In genomic region chr8:124256841-124257240, GRCm38 (mm10) we compare ENCODE assay signal across 10 mouse cellular contexts. TPM values are rescaled to one million over a fixed set of nuclear protein-coding genes. Genes with fewer than 3 reads are reported as not detected.
A peak's percentile ranks its signal among the peaks of the same experiment; 100 is the strongest.
DNase-seq lines count a peak whose midpoint lies in the region; ATAC-seq and TF ChIP-seq lines count a peak whose summit lies in the region.
"Had no signal": no experiment of that assay in that cellular context is flagged by ENCODE, and none has a peak within 500 bp of the region (broad histone marks: within the 10 kb centered on the region; RNA-seq: fewer than 3 reads in every experiment).

No protein-coding gene starts in this region.

- no peak overlapping the region for H3K4me2 ChIP-seq in lung, postnatal 0 days (replicated peaks; ENCODE audit: low read depth, low read length)
- no peak overlapping the region; the same call in 1 of the 2 replicates for H3K4me2 ChIP-seq in forebrain, postnatal 0 days (ENCODE audit: low read depth)
- H3K4me2 ChIP-seq in hindbrain, postnatal 0 days (ENCODE audit: low read depth, low read length) = no peak overlapping the region
- H3K4me2 ChIP-seq: neural tube, embryonic 12.5 days had no signal

- no peaks in the 10 kb centered on the region for H3K27me3 ChIP-seq in lung, postnatal 0 days (replicated peaks; ENCODE audit: insufficient read depth, low read length)
- no peaks in the 10 kb centered on the region for H3K27me3 ChIP-seq in forebrain, postnatal 0 days (ENCODE audit: insufficient read depth, low read length)
- H3K27me3 ChIP-seq in hindbrain, postnatal 0 days (ENCODE audit: insufficient read depth, low read length) = no peaks in the 10 kb centered on the region
- H3K27me3 ChIP-seq: neural tube, embryonic 12.5 days had no signal

- H3K4me1 ChIP-seq in lung, postnatal 0 days (ENCODE audit: insufficient read depth, low read depth, low read length) = peaks cover 35% of the 10 kb centered on the region
- H3K4me1 ChIP-seq in forebrain, postnatal 0 days (ENCODE audit: insufficient read depth) = peaks cover 19% of the 10 kb centered on the region
- H3K4me1 ChIP-seq in hindbrain, postnatal 0 days (ENCODE audit: insufficient read depth, low read length) = peaks cover 30% of the 10 kb centered on the region

- no peak overlapping the region for H3K4me3 ChIP-seq in lung, postnatal 0 days (ENCODE audit: low read depth, low read length)
- no peak overlapping the region for H3K4me3 ChIP-seq in forebrain, postnatal 0 days (ENCODE audit: low read depth, low read length)
- H3K4me3 ChIP-seq in hindbrain, postnatal 0 days (ENCODE audit: low read length) = no peak overlapping the region
- H3K4me3 ChIP-seq: neural tube, embryonic 12.5 days had no signal

- TF ChIP-seq EP300 in lung, postnatal 0 days (IDR thresholded peaks at IDR 0.05) = no peak

- no peaks in the 10 kb centered on the region for H3K9me3 ChIP-seq in lung, postnatal 0 days (ENCODE audit: low read length)
- no peaks in the 10 kb centered on the region for H3K9me3 ChIP-seq in forebrain, postnatal 0 days (ENCODE audit: low read length)
- H3K9me3 ChIP-seq in hindbrain, postnatal 0 days (ENCODE audit: low read length) = no peaks in the 10 kb centered on the region
- H3K9me3 ChIP-seq: neural tube, embryonic 12.5 days had no signal

- peak; percentile 46 for ATAC-seq in lung, postnatal 0 days
- ATAC-seq in forebrain, postnatal 0 days = peak; percentile 69
- peak; percentile 16; the same call in 1 of the 2 replicates for ATAC-seq in hindbrain, postnatal 0 days

- no peak overlapping the region for H3K9ac ChIP-seq in lung, postnatal 0 days (replicated peaks; ENCODE audit: low read depth)
- 0 out of 2 replicates have a peak overlapping the region, but pooled peaks have one; percentile 6 for H3K9ac ChIP-seq in forebrain, postnatal 0 days
- H3K9ac ChIP-seq in hindbrain, postnatal 0 days (replicated peaks; ENCODE audit: low read length) = no peak overlapping the region

- no peaks in the 10 kb centered on the region for H3K36me3 ChIP-seq in lung, postnatal 0 days (ENCODE audit: insufficient read depth, low read length)
- no peaks in the 10 kb centered on the region for H3K36me3 ChIP-seq in forebrain, postnatal 0 days (ENCODE audit: insufficient read depth)
- no peaks in the 10 kb centered on the region for H3K36me3 ChIP-seq in hindbrain, postnatal 0 days (ENCODE audit: insufficient read depth, low read length)
- H3K36me3 ChIP-seq: neural tube, embryonic 12.5 days had no signal

- 59% methylated on average over 9 of the region's 9 CpGs for WGBS in lung, postnatal 0 days
- 19% methylated on average over 9 of the region's 9 CpGs for WGBS in forebrain, postnatal 0 days
- WGBS in hindbrain, postnatal 0 days = 41% methylated on average over 9 of the region's 9 CpGs

- no peak for TF ChIP-seq CTCF in lung, postnatal 0 days (IDR thresholded peaks at IDR 0.05)
- TF ChIP-seq CTCF in forebrain, postnatal 0 days (IDR thresholded peaks at IDR 0.05; ENCODE audit: low read depth) = no peak
- no peak for TF ChIP-seq CTCF in hindbrain, postnatal 0 days (IDR thresholded peaks at IDR 0.05; ENCODE audit: low read depth)

- DNase-seq in lung, postnatal 0 days (ENCODE audit: low spot score) = peak; percentile 50
- no peak for DNase-seq in lung, postnatal 14 days
- peak; percentile 48 for DNase-seq in forebrain, postnatal 0 days
- peak; percentile 28 for DNase-seq in hindbrain, postnatal 0 days (ENCODE audit: low spot score)
- DNase-seq in skeletal muscle tissue, adult 2 months (ENCODE audit: low read depth, low spot score) = peak; percentile 46
- no peak for DNase-seq in adipocyte (ENCODE audit: low spot score)
- DNase-seq in spleen, postnatal 10 days (ENCODE audit: low spot score in 2 of 2) = no peak
- no peak for DNase-seq in thymus, postnatal 0 days (ENCODE audit: low spot score)
- DNase-seq: thymus, postnatal 25 days had no signal

- H3K27ac ChIP-seq in lung, postnatal 0 days (ENCODE audit: low read length) = peak overlapping the region; percentile 57
- peak overlapping the region; percentile 75 for H3K27ac ChIP-seq in forebrain, postnatal 0 days (ENCODE audit: low read depth, low read length)
- H3K27ac ChIP-seq in hindbrain, postnatal 0 days = peak overlapping the region; percentile 56
- H3K27ac ChIP-seq: neural tube, embryonic 12.5 days had no signal

RNA-seq across cellular contexts. Expression of gene Galnt2, which starts 25.6 kb away (rescaled TPM):
- 54.3 and 66.2 TPM in 2 replicates for polyA plus RNA-seq in lung, postnatal 0 days (2015; fragmentation: Nextera tagmentation; extraction: Ambion mirVana)
- total RNA-seq in forebrain, postnatal 0 days (2014; rRNA removed) = 55.4 and 55.5 TPM in 2 replicates
- polyA plus RNA-seq in forebrain, postnatal 0 days (2015; fragmentation: Nextera tagmentation; extraction: Ambion mirVana) = 58.2 and 63.1 TPM in 2 replicates
- 36.5 and 77.6 TPM in 2 replicates for total RNA-seq in hindbrain, postnatal 0 days (2014; rRNA removed)
- 53.3 and 54.9 TPM in 2 replicates for polyA plus RNA-seq in hindbrain, postnatal 0 days (2015; fragmentation: Nextera tagmentation; extraction: Ambion mirVana)
- polyA plus RNA-seq in thymus, postnatal 0 days (2015; fragmentation: Nextera tagmentation; extraction: Ambion mirVana) = 70.9 and 73.9 TPM in 2 replicates

Comparison
In these comparisons a context has a peak if more than half of its experiments do, and no peak if none do; other contexts are left out.
1. DNase-seq: peak in lung, postnatal 0 days (single experiment), forebrain, postnatal 0 days (single experiment), hindbrain, postnatal 0 days (single experiment) and skeletal muscle tissue, adult 2 months (single experiment); none in lung, postnatal 14 days (single experiment), adipocyte (single experiment), spleen, postnatal 10 days (0 of 2) and thymus, postnatal 0 days (single experiment).
2. ATAC-seq: peak in every context shown above with its lines; median percentile 69 in forebrain, postnatal 0 days; 46 in lung, postnatal 0 days; 16 in hindbrain, postnatal 0 days.
3. Peak in every context shown above with its lines, with median percentiles within 50 percentile points of each other: H3K27ac ChIP-seq.